Mouse (Mus musculus): Measurements from ENCODE around the gene Timm23. TPM values are rescaled to one million over a fixed set of nuclear protein-coding genes. Genes with fewer than 3 reads are reported as not detected.
A peak's percentile ranks its signal among the peaks of the same experiment; 100 is the strongest.

Timm23 gene
- total RNA-seq, 2 experiments from 2014 or later = 11.2 to 49.4 TPM

DNA sequence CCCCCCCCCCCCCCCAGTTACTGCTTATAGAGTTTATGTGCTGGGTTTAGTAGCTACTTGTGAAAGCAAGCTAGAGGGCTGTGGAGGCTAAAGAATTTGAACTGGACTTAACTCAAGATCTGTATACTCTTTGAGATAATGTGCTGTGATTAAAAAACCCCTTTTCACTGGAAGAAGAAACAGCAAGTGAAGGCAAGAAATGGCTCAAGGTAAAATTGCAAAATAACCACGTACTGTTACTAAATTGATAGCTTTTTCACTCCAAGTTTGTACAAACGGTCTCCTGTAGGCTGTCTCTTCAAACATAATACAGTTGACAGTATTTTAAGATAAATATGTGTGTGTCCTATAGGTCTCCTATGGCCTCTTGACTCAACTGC lies 35.6 kb downstream of the Timm23 start:
- no peak for ATAC-seq (replicated peaks; ENCODE audit: low FRiP score, poor library complexity, severe bottlenecking)

- peak; percentile 74 for ATAC-seq (replicated peaks; ENCODE audit: low FRiP score, poor library complexity, severe bottlenecking)
Observed at GRCm38 (mm10) chr14:32165278-32166061, 36.2 kb downstream of the Timm23 start.

DNA sequence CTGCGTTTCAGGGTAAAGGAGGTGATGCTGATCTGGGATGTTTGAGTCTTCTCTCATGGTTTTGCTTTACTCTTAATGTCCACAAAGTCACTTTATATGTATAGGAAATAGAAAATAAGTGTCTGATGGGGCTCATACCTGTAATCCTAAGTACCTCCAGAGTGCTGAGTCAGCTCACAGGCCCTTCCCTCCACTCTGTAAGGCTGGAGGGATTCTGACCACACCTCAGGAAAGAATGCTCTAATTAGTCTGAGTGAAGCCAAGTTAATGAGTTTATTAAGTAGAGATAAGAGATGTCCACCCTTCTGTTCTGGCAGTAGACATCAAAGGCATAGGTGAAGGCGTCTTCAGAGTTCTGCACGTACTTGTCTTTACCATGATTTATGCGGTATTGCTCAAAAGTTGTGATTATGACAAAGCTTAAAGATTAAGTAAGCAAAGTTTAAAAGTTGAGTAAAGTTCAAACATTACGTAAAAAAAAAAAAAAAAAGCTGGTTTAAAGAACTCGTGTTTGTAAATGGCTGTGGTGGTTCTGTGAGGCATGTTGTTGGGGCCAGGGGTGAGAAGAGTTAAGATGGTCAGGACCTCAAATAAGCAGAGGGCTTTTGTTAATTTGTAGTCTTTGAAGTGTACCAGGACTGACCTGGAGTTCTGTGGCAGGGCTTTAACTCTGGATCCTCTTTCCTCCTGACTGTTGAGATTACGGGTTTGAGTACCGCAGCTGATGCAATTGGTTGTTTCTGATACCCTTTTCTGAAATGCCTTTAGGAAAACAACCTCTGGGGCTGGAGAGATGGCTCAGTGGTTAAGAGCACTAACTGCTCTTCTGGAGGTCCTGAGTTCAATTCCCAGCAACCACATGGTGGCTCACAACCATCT lies 37.3 kb downstream of the Timm23 start:
- no peak for ATAC-seq (replicated peaks; ENCODE audit: low FRiP score, poor library complexity, severe bottlenecking)

DNA sequence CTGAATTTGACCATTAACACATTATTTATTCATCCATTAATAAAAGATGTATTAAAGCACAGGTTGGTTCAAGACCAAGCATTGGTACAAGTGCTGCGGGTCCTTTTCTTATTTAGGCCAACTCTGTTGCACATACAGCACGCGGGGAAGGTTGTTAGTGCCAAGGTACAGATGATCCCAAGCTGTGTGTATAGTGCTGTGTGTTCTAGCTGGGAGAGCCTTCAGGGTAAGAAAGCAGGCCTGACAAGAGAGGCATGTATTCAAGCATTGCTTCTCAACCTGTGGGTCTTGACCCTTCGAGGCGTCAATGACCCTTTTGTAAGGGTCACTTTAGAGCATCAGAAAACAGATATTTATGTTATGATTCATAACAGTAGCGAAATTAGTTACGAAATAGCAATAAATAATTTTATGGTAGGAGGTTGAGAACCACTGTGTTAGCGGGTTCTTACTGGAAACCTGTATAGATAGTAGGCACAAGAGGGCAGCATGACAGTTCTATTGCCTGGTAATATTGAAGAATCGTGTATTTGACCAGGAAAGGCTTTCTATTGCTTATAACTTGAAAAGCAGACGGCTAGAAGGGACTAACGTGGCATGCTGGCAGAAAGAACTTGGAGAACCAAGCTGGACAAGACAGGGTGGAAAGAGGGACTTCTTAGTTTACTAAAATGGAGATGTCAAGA lies 38.4 kb downstream of the Timm23 start:
- no peak for ATAC-seq (replicated peaks; ENCODE audit: low FRiP score, poor library complexity, severe bottlenecking)

- no peak for ATAC-seq (replicated peaks; ENCODE audit: low FRiP score, poor library complexity, severe bottlenecking)
Observed at GRCm38 (mm10) chr14:32162231-32162630, 39.5 kb downstream of the Timm23 start.

DNA sequence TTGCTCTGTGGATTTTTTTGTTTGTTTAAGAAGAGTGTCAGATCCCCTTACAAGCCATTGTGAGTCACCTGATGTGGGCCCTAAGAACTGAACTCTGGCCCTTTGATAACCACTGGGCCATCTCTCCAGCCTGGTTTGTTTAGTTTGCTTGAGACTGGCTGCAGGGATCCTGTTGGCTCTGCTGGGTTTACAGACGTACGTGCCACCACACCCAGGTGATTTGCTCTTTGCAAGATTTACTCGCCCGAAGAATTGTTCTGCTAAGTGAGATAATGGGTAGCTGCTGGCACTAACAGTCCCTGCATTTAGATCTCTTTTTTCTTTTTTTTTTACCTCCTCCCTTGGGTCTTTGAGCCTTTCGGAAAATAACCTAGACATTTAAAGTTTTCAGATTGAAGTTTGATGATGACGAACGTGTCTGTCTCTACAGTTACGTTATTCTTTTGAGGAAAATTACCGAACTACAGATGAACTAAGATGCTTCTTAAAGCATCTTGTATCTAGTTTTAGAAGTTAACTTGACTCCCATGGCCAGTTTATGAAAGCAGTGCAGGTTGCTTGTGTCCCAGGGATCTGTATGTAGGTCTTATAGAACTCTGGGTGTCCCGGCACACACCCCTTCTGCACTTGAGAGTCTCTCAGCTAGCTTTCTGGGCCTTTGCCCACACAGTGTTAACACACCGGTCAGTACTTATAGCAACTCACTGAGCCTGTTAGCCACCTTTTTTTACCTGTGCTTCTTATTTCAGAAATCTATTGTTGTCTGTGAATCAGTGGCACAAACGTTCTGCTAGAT lies 40.4 kb downstream of the Timm23 start:
- 0 out of 2 replicates have a peak, but pooled peaks have one; percentile 11 for ATAC-seq (replicated peaks; ENCODE audit: low FRiP score, poor library complexity, severe bottlenecking)

DNA sequence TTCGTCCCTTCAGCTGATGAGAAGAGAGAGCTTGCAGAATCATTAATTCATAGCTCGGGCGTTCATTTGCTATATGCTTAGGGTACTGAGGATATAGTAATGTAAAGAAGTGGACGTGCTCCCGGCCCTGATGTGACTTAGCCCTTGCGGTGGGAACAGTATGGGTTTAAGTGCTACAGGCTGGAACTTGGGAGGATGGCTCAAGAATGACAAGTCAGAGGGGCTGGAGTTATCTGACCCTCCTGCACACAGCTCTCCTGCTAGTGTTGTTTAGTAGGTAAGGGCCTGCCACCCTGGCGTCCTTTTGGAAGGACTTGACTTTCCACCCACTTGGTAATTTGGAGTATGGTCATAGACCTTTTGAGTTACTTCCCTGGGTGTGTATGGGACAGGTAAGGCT lies 41.1 kb downstream of the Timm23 start:
- ATAC-seq (replicated peaks; ENCODE audit: low FRiP score, poor library complexity, severe bottlenecking) = peak; percentile 8

- peak; percentile 91 for ATAC-seq (replicated peaks; ENCODE audit: low FRiP score, poor library complexity, severe bottlenecking)
Observed at GRCm38 (mm10) chr14:32159690-32160246, 41.9 kb downstream of the Timm23 start, which contains the start of gene Ncoa4. Gene Ncoa4, plus strand, starts transcription at chr14:32159865.

GRCm38 (mm10) chr14:32159150-32159670 lies 42.5 kb downstream of the Timm23 start:
- no peak for ATAC-seq (replicated peaks; ENCODE audit: low FRiP score, poor library complexity, severe bottlenecking)

GRCm38 (mm10) chr14:32154758-32155157 lies 46.9 kb downstream of the Timm23 start:
- ATAC-seq (replicated peaks; ENCODE audit: low FRiP score, poor library complexity, severe bottlenecking) = no peak

GRCm38 (mm10) chr14:32153156-32153555 lies 48.5 kb downstream of the Timm23 start:
- ATAC-seq (replicated peaks; ENCODE audit: low FRiP score, poor library complexity, severe bottlenecking) = no peak

DNA sequence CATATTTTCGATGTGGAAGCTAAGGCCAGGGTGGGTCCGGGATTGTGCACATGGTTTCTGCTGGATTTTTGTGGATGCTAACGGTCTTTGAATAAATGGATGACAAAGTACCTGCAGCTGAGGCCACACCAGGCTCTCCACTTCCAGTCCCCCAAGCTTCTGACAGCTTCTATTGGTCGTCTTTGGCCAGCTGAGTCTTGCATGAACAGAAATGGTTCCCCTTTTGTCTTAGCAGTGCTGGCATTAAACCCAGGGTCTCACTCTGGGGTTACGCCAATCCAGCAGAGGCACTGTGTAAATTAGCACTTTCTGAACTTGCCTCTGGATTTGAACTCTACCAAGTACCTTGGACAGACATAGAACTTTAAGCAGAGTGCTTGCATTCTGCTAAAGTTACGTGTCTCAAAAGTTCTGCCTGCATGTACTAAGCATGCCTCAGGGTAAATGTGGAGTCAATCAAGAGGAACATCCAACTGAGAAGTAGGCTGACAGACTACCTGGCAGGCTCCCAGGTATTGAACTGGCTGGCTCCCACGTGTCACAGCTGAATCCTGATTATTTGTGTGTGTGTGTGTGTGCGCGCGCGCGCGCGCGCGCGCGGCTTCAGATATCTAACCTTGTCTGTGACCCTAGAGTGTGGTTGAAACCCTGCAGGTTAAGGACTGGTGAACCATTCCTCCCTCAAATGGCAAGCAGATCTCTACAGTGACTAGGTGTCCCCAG lies 49.3 kb downstream of the Timm23 start:
- no peak for ATAC-seq (replicated peaks; ENCODE audit: low FRiP score, poor library complexity, severe bottlenecking)

- ATAC-seq (replicated peaks; ENCODE audit: low FRiP score, poor library complexity, severe bottlenecking) = no peak
Observed at GRCm38 (mm10) chr14:32150872-32151271, 50.8 kb downstream of the Timm23 start.

GRCm38 (mm10) chr14:32146578-32146977 lies 55.1 kb downstream of the Timm23 start:
- peak; percentile 62 for ATAC-seq (replicated peaks; ENCODE audit: low FRiP score, poor library complexity, severe bottlenecking)

- peak; percentile 92 for ATAC-seq (replicated peaks; ENCODE audit: low FRiP score, poor library complexity, severe bottlenecking)
Observed at GRCm38 (mm10) chr14:32145809-32146511, 55.7 kb downstream of the Timm23 start.

DNA sequence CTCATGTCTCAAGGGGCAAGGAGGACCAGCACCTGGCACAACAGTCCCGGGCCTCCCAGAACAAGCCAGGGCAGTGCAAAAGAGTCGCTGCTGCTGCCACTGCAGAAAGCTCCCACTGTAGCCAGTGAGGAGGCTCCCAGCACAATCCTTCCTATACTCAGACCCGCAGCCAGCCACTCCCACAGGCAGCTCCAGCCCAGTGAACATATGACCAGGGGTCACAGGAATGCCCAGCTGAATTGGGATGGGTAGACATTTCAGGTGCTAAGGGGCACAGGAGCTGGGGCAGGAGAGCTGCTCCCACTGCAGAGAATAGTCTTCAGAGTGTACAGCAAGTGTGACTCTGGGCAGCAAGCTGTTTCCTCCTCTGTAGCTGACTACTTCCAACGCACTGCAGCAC lies 56.3 kb downstream of the Timm23 start:
- peak; percentile 57 for ATAC-seq (replicated peaks; ENCODE audit: low FRiP score, poor library complexity, severe bottlenecking)

DNA sequence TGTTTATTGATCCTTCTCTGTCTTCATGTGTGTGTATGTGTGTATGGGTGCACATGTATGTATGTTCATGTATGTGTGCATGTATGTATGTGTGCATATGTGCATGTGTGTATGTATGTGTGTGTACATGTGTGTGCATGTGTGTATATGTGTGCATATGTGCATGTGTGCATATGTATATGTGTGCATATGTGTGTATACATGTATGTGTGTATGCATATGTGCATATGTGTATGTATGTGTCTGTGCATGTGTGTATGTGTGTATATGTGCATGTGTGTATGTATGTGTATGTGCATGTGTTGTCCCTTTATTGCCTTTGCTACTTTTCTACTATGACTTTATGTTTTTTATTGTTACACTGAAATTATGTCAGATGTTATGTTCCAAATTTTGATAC lies 57.0 kb downstream of the Timm23 start:
- no peak for ATAC-seq (replicated peaks; ENCODE audit: low FRiP score, poor library complexity, severe bottlenecking)

GRCm38 (mm10) chr14:32141723-32142122 lies 60.0 kb downstream of the Timm23 start, which contains the start of gene Msmb:
Gene Msmb, plus strand, starts transcription at chr14:32142023.
- ATAC-seq (replicated peaks; ENCODE audit: low FRiP score, poor library complexity, severe bottlenecking) = no peak

Measured in erythroblast, adult 5-6 weeks (primary cell).